Mouse (Mus musculus) midbrain, postnatal 0 days (tissue): ENCODE measurements at regions not wholly inside any gene's neighbourhood (a gene's known extent, or its start where the extent isn't known, plus 50 kb on each side); places are given as distances from the start of the nearest gene placed in this dataset.

ENCODE experiments used
- ATAC-seq: fragments of 200-750 bp; cut with Nextera tagmentation; 2 replicates; pipeline ENCODE4 v1.8.0; 2017; ENCODE audit warnings: moderate number of reproducible peaks, mild to moderate bottlenecking, moderate TSS enrichment, moderate library complexity; ENCODE audit not compliant: low FRiP score
- DNase-seq: peaks from one replicate; pipeline ENCODE4 v3.0.0-alpha.2; 2015; ENCODE audit warnings: low spot score
- H3K27ac ChIP-seq: fragments of 300-500 bp; sonication (generic); 2 replicates; pipeline ENCODE4 v1.5.1; 2014; ENCODE audit warnings: low read depth, mild to moderate bottlenecking, low read length, mixed read lengths
- H3K27me3 ChIP-seq: fragments of 300-500 bp; sonication (generic); 2 replicates; pipeline ENCODE4 v1.6.1; 2014; ENCODE audit warnings: low read length, control low read depth, mixed read lengths; ENCODE audit not compliant: insufficient read depth
- H3K36me3 ChIP-seq: fragments of 300-500 bp; sonication (generic); 2 replicates; pipeline ENCODE4 v1.6.1; 2014; ENCODE audit warnings: low read length, control low read depth, mixed read lengths; ENCODE audit not compliant: insufficient read depth
- H3K4me1 ChIP-seq: fragments of 300-500 bp; sonication (generic); 2 replicates; pipeline ENCODE4 v1.6.1; 2014; ENCODE audit warnings: mild to moderate bottlenecking, control low read depth, antibody characterized with exemption, low read length, mixed read lengths; ENCODE audit not compliant: insufficient read depth
- H3K4me2 ChIP-seq: fragments of 300-500 bp; sonication (generic); 2 replicates; pipeline ENCODE4 v1.6.1; 2014; ENCODE audit warnings: low read depth, mild to moderate bottlenecking, low read length, mixed read lengths; ENCODE audit not compliant: poor library complexity, severe bottlenecking
- H3K4me3 ChIP-seq: fragments of 300-500 bp; sonication (generic); 2 replicates; pipeline ENCODE4 v1.5.1; 2014; ENCODE audit warnings: low read depth, mild to moderate bottlenecking, low read length, moderate library complexity
- H3K9ac ChIP-seq: fragments of 300-500 bp; sonication (generic); replicated peaks from 2 replicates; pipeline ENCODE4 v1.6.1; 2014; ENCODE audit warnings: mild to moderate bottlenecking, low read length, moderate library complexity, mixed read lengths; ENCODE audit not compliant: poor library complexity, severe bottlenecking
- H3K9me3 ChIP-seq: fragments of 300-500 bp; sonication (generic); 2 replicates; pipeline ENCODE4 v1.6.1; 2016; ENCODE audit warnings: low read length, control low read depth
- CTCF ChIP-seq: IDR thresholded peaks from 2 replicates; pipeline ENCODE4 v1.5.1; 2016; ENCODE audit warnings: antibody characterized with exemption, mild to moderate bottlenecking
- WGBS: fragments of 180-500 bp; shearing (Covaris S2); extraction: QIAGEN DNeasy Blood & Tissue Kit; methylation state at CpG from one replicate; pipeline ENCODE4 v1.1.7; 2014; 5-methylcytosine and 5-hydroxymethylcytosine counted together

DNA sequence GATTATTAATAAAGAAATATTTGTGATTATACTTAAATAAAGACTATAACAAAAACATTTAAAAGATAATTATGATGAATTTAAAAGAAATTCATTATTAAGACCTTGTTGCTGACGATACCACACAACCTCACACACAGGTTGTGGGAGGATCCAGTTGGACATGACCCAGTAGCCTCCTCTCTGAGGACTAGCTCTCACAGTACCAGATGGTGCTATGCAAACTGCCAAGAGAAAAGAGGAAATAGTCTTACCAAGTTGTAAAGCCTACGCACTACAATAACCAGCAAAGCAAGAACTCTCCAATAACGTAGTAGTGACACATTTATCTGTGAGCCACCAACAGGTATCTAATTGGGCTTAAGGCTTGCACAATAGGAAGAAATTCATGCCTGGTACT lies 379.7 kb upstream of the Map3k7 start:
- WGBS: 90% methylated on average over 3 of the region's 3 CpGs
- ATAC-seq: no peak

DNA sequence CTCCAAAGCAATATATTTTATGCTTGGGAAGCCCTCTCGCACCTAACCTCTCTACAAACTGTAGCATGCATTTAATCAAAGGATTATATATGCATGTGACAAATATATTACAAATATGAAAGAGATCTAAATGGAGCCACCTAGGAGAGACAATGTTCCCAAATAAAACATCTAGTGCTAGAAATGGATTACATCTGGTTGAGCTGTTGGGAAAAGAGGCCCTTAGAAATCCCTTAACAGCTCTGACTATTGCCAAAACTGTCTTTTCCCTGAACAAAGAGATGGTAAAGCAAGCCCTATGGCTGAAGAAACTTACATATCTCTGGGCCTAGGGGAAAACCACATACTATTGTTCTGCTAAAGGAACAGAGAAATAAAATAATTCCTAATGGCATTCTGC lies 369.8 kb upstream of the Map3k7 start:
- Histone ChIP-seq H3K4me3 (no peak overlapping the region), H3K4me1 (no peaks in the 10 kb centered on the region), H3K4me2 (no peak overlapping the region), H3K9ac (no peak overlapping the region), H3K27me3 (no peaks in the 10 kb centered on the region), H3K27ac (no peak overlapping the region), H3K36me3 (no peaks in the 10 kb centered on the region), H3K9me3 (no peaks in the 10 kb centered on the region)
- ATAC-seq (no peak), DNase-seq (no peak)
- no peak for TF ChIP-seq CTCF
- 93% methylated on average over 1 of the region's 1 CpGs for WGBS

More for the DNA sequence above, 379.7 kb upstream of the Map3k7 start:
- H3K9me3 ChIP-seq: no peaks in the 10 kb centered on the region
- no peak overlapping the region for H3K4me2 ChIP-seq
- no peak for TF ChIP-seq CTCF
- no peak overlapping the region for H3K27ac ChIP-seq
- no peaks in the 10 kb centered on the region for H3K36me3 ChIP-seq
- H3K27me3 ChIP-seq: no peaks in the 10 kb centered on the region
- H3K4me3 ChIP-seq: no peak overlapping the region
- H3K9ac ChIP-seq: no peak overlapping the region
- DNase-seq: no peak
- H3K4me1 ChIP-seq: no peaks in the 10 kb centered on the region

- H3K4me2 ChIP-seq: no peak overlapping the region
- H3K4me1 ChIP-seq: no peaks in the 10 kb centered on the region
- H3K9me3 ChIP-seq: no peaks in the 10 kb centered on the region
- 54% methylated on average over 8 of the region's 8 CpGs for WGBS
- H3K9ac ChIP-seq: no peak overlapping the region
- H3K27ac ChIP-seq: no peak overlapping the region
- TF ChIP-seq CTCF: no peak
- no peaks in the 10 kb centered on the region for H3K27me3 ChIP-seq
- H3K4me3 ChIP-seq: no peak overlapping the region
- ATAC-seq (no peak), DNase-seq (no peak)
- no peaks in the 10 kb centered on the region for H3K36me3 ChIP-seq
Measured at GRCm38 (mm10) chr4:31601536-31601935, 362.4 kb upstream of the Map3k7 start.

DNA sequence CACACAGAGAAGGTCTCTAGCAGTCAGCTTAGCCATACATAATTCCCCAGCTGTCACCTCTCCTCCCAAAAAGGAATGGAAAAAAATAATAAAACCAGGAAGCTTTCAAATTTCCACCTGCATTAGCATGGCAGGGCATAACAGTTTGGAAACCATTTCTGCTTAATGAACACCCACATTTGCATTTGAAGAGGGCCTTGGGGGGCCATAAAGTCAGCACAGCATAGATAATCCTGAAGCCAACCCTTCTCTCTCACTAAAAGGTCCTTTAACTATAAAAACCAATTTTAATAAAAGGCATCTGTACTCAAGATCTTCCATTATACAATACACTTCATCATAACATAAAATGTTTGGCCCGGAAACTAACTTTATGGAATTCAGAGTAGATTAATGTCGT lies 360.1 kb upstream of the Map3k7 start:
- Histone ChIP-seq H3K4me1 (no peaks in the 10 kb centered on the region), H3K27ac (no peak overlapping the region), H3K4me3 (no peak overlapping the region), H3K36me3 (no peaks in the 10 kb centered on the region), H3K9me3 (no peaks in the 10 kb centered on the region), H3K27me3 (no peaks in the 10 kb centered on the region), H3K4me2 (no peak overlapping the region), H3K9ac (no peak overlapping the region)
- ATAC-seq (no peak), DNase-seq (no peak)
- no peak for TF ChIP-seq CTCF
- 95% methylated on average over 2 of the region's 2 CpGs for WGBS

GRCm38 (mm10) chr4:31608811-31609210 lies 355.1 kb upstream of the Map3k7 start:
- H3K27ac ChIP-seq: no peak overlapping the region
- DNase-seq: no peak
- ATAC-seq: no peak
- no peak overlapping the region for H3K9ac ChIP-seq
- 86% methylated on average over 8 of the region's 8 CpGs for WGBS
- H3K27me3 ChIP-seq: no peaks in the 10 kb centered on the region
- no peak overlapping the region for H3K4me2 ChIP-seq
- H3K4me1 ChIP-seq: no peaks in the 10 kb centered on the region
- no peaks in the 10 kb centered on the region for H3K36me3 ChIP-seq
- H3K4me3 ChIP-seq: no peak overlapping the region
- TF ChIP-seq CTCF: no peak
- no peaks in the 10 kb centered on the region for H3K9me3 ChIP-seq

GRCm38 (mm10) chr4:31609559-31609958 lies 354.3 kb upstream of the Map3k7 start:
- no peaks in the 10 kb centered on the region for H3K4me1 ChIP-seq
- ATAC-seq (no peak), DNase-seq (no peak)
- no peaks in the 10 kb centered on the region for H3K9me3 ChIP-seq
- no peak overlapping the region for H3K9ac ChIP-seq
- H3K4me3 ChIP-seq: no peak overlapping the region
- no peaks in the 10 kb centered on the region for H3K27me3 ChIP-seq
- 91% methylated on average over 6 of the region's 6 CpGs for WGBS
- no peaks in the 10 kb centered on the region for H3K36me3 ChIP-seq
- TF ChIP-seq CTCF: no peak
- H3K27ac ChIP-seq: no peak overlapping the region
- no peak overlapping the region for H3K4me2 ChIP-seq
